Mouse (Mus musculus) neural tube, embryonic 14.5 days (tissue): Measurements from ENCODE around the gene Fbxo27. TPM values are rescaled to one million over a fixed set of nuclear protein-coding genes. Genes with fewer than 3 reads are reported as not detected.

Experiments
- polyA plus RNA-seq: library from polyadenylated mRNA; unstranded; fragments of >200 nt; fragmentation: Nextera tagmentation; extraction: Ambion mirVana; gene quantifications from 2 replicates; pipeline ENCODE4 v1.2.1, GENCODE M21; 2014

Gene Fbxo27
- polyA plus RNA-seq, 1 experiment from 2014 or later = 11.8 TPM

Other genes with a start within 250 kb of the Fbxo27 start
- 18.8 and 23.4 TPM in 2 replicates for gene Lrfn1, start 240.9 kb upstream of the Fbxo27 start, polyA plus RNA-seq
- gene Ifnl2, start 182.4 kb upstream of the Fbxo27 start, polyA plus RNA-seq = not detected in 2 replicates
- gene Ifnl3, start 170.0 kb upstream of the Fbxo27 start, polyA plus RNA-seq = not detected in 2 replicates
- gene Sycn, start 152.0 kb upstream of the Fbxo27 start, polyA plus RNA-seq = not detected in 2 replicates
- 0.17 TPM in 1 of 2 replicates, not detected in the other for gene Nccrp1, start 145.6 kb upstream of the Fbxo27 start, polyA plus RNA-seq
- 24.3 and 25.1 TPM in 2 replicates for gene Samd4b, start 94.7 kb upstream of the Fbxo27 start, polyA plus RNA-seq
- gene Pak4, start 94.7 kb upstream of the Fbxo27 start, polyA plus RNA-seq = 10.6 and 15.5 TPM in 2 replicates
- 0.19 TPM in 1 of 2 replicates, not detected in the other for gene Acp7, start 61.5 kb upstream of the Fbxo27 start, polyA plus RNA-seq
- 2.4 TPM in 2 replicates for gene Fbxo17, start 24.0 kb downstream of the Fbxo27 start, polyA plus RNA-seq
- 109 and 126 TPM in 2 replicates for gene Mrps12, start 49.0 kb downstream of the Fbxo27 start, polyA plus RNA-seq
- 19.3 and 19.9 TPM in 2 replicates for gene Sars2, start 49.1 kb downstream of the Fbxo27 start, polyA plus RNA-seq
- gene Ccer2, start 63.3 kb downstream of the Fbxo27 start, polyA plus RNA-seq = 0.79 and 0.81 TPM in 2 replicates
- gene Sirt2, start 73.9 kb downstream of the Fbxo27 start, polyA plus RNA-seq = 97.2 and 110 TPM in 2 replicates
- gene Nfkbib, start 74.7 kb downstream of the Fbxo27 start, polyA plus RNA-seq = 67.0 and 77.8 TPM in 2 replicates
- gene Rinl, start 96.1 kb downstream of the Fbxo27 start, polyA plus RNA-seq = 1.6 TPM in 2 replicates
- 158 and 160 TPM in 2 replicates for gene Hnrnpl, start 115.7 kb downstream of the Fbxo27 start, polyA plus RNA-seq
- 74.5 and 94.4 TPM in 2 replicates for gene Ech1, start 132.4 kb downstream of the Fbxo27 start, polyA plus RNA-seq
- 3.4 and 4.1 TPM in 2 replicates for gene Lgals4, start 141.0 kb downstream of the Fbxo27 start, polyA plus RNA-seq
- gene Lgals7, start 171.0 kb downstream of the Fbxo27 start, polyA plus RNA-seq = 1.8 and 2.6 TPM in 2 replicates
- 0.46 and 0.90 TPM in 2 replicates for gene Capn12, start 188.6 kb downstream of the Fbxo27 start, polyA plus RNA-seq